Mouse (Mus musculus): ENCODE measurements around the gene Fis1.

GRCm38 (mm10) chr5:136999449-136999848 lies 46.4 kb downstream of the Fis1 start:
- TF ChIP-seq CTCF (IDR thresholded peaks at IDR 0.05; ENCODE audit: low read depth) (no peak), EP300 (IDR thresholded peaks at IDR 0.05; ENCODE audit: low read depth) (no peak)

Data from liver, postnatal 0 days (tissue).